Mouse (Mus musculus): Measurements from ENCODE around the gene Macrod1.
"Not testable (repeated sequence)": the region's sequence is repeated elsewhere in the genome, so short reads cannot be mapped to it uniquely, and the experiment has no call there.

The Macrod1 gene

GRCm38 (mm10) chr19:7056248-7057087 is at the start of gene Macrod1:
Gene Macrod1 (plus strand): TSS chr19:7056810.
- peak; percentile 79 for DNase-seq (ENCODE audit: extremely low spot score, low spot score)

- DNase-seq (ENCODE audit: extremely low spot score, low spot score) = no peak
Measured at GRCm38 (mm10) chr19:7006892-7007593, 49.6 kb upstream of the Macrod1 start.

- no peak for DNase-seq (ENCODE audit: extremely low spot score, low spot score)
Measured at GRCm38 (mm10) chr19:7012426-7012825, 44.2 kb upstream of the Macrod1 start.

GRCm38 (mm10) chr19:7013984-7014383 is 42.6 kb upstream of the Macrod1 start:
- no peak for DNase-seq (ENCODE audit: extremely low spot score, low spot score)

GRCm38 (mm10) chr19:7014481-7015135 is 42.0 kb upstream of the Macrod1 start:
- no peak for DNase-seq (ENCODE audit: extremely low spot score, low spot score)

GRCm38 (mm10) chr19:7017541-7018457 is 38.8 kb upstream of the Macrod1 start:
- DNase-seq (ENCODE audit: extremely low spot score, low spot score) = no peak

GRCm38 (mm10) chr19:7018546-7018945 is 38.1 kb upstream of the Macrod1 start:
- no peak for DNase-seq (ENCODE audit: extremely low spot score, low spot score)

- no peak for DNase-seq (ENCODE audit: extremely low spot score, low spot score)
Measured at GRCm38 (mm10) chr19:7019191-7019590, 37.4 kb upstream of the Macrod1 start, which contains the start of gene Fermt3. Gene Fermt3 (minus strand): TSS chr19:7019469.

GRCm38 (mm10) chr19:7020224-7020641 is 36.4 kb upstream of the Macrod1 start:
- peak; percentile 41 for DNase-seq (ENCODE audit: extremely low spot score, low spot score)

GRCm38 (mm10) chr19:7029531-7029930 is 27.1 kb upstream of the Macrod1 start:
- no peak for DNase-seq (ENCODE audit: extremely low spot score, low spot score)

GRCm38 (mm10) chr19:7034006-7034405 is 22.6 kb upstream of the Macrod1 start:
- DNase-seq (ENCODE audit: extremely low spot score, low spot score) = no peak

- DNase-seq (ENCODE audit: extremely low spot score, low spot score) = peak; percentile 71
Measured at GRCm38 (mm10) chr19:7039088-7039720, 17.4 kb upstream of the Macrod1 start.

- peak; percentile 97 for DNase-seq (ENCODE audit: extremely low spot score, low spot score)
Measured at GRCm38 (mm10) chr19:7039841-7040636, 16.6 kb upstream of the Macrod1 start, which contains the start of gene Stip1. Gene Stip1 (minus strand): TSS chr19:7039967.

GRCm38 (mm10) chr19:7040637-7041130 is 15.9 kb upstream of the Macrod1 start:
- no peak for DNase-seq (ENCODE audit: extremely low spot score, low spot score)

- no peak for DNase-seq (ENCODE audit: extremely low spot score, low spot score)
Measured at GRCm38 (mm10) chr19:7041171-7041570, 15.4 kb upstream of the Macrod1 start.

- DNase-seq (ENCODE audit: extremely low spot score, low spot score) = no peak
Measured at GRCm38 (mm10) chr19:7044279-7044678, 12.3 kb upstream of the Macrod1 start.

- DNase-seq (ENCODE audit: extremely low spot score, low spot score) = no peak
Measured at GRCm38 (mm10) chr19:7044706-7045105, 11.9 kb upstream of the Macrod1 start.

GRCm38 (mm10) chr19:7053382-7053781 is 3.2 kb upstream of the Macrod1 start:
- DNase-seq (ENCODE audit: extremely low spot score, low spot score) = not testable (repeated sequence)

GRCm38 (mm10) chr19:7054772-7055171 is 1.8 kb upstream of the Macrod1 start:
- DNase-seq (ENCODE audit: extremely low spot score, low spot score) = no peak
